ENCODE assay signal across 16 mouse cellular contexts in the genomic region with DNA sequence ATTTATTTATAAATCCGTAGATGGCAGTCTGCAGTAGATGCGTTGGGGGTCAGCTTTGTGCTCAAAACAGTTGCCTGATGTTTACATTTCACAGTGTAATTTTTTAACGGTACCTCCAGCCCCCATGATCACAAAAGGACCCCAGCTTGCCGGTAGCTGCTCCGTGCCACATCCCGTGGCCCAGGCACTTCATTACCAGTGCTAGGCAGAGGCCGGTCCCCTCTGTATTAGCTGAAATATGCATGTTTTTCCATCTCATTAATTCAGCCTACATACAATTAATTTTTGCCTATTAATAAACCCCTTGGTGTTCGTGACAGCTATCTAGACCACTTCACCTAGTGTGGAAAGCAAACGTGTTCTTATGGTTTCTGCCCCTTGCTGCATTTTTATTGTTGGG.
A peak's percentile ranks its signal among the peaks of the same experiment; 100 is the strongest.
DNase-seq lines count a peak whose midpoint lies in the region; ATAC-seq and TF ChIP-seq lines count a peak whose summit lies in the region.
"Had no signal": no experiment of that assay in that cellular context is flagged by ENCODE, and none has a peak within 500 bp of the region (broad histone marks: within the 10 kb centered on the region; RNA-seq: fewer than 3 reads in every experiment).

No protein-coding gene starts in this region.

- DNase-seq in hindbrain, postnatal 0 days (ENCODE audit: low spot score): no peak
- no peak for DNase-seq in thymus, postnatal 0 days (ENCODE audit: low spot score)
- DNase-seq: adrenal gland, adult 2 months; adrenal gland, postnatal 25 days; cerebellum, adult 2 months; cerebellum, postnatal 10 days; forebrain, postnatal 0 days; gastrocnemius, adult 2 months; gastrocnemius, postnatal 25 days had no signal

- H3K36me3 ChIP-seq in hindbrain, embryonic 15.5 days: no peaks in the 10 kb centered on the region
- H3K36me3 ChIP-seq in hindbrain, postnatal 0 days (ENCODE audit: insufficient read depth, low read length): no peaks in the 10 kb centered on the region
- H3K36me3 ChIP-seq in midbrain, embryonic 15.5 days (replicated peaks): no peaks in the 10 kb centered on the region
- H3K36me3 ChIP-seq in midbrain, embryonic 16.5 days (ENCODE audit: control insufficient read depth, insufficient read depth, low read length): no peaks in the 10 kb centered on the region
- H3K36me3 ChIP-seq in neural tube, embryonic 14.5 days (ENCODE audit: control insufficient read depth, insufficient read depth, low read length): no peaks in the 10 kb centered on the region
- H3K36me3 ChIP-seq: embryonic facial prominence, embryonic 10.5 days; heart, embryonic 12.5 days had no signal

- H3K27ac ChIP-seq in hindbrain, embryonic 15.5 days (replicated peaks): no peak overlapping the region
- no peak overlapping the region for H3K27ac ChIP-seq in hindbrain, postnatal 0 days
- H3K27ac ChIP-seq in midbrain, embryonic 15.5 days: no peak overlapping the region
- H3K27ac ChIP-seq in midbrain, embryonic 16.5 days (ENCODE audit: low read length): no peak overlapping the region
- peak overlapping the region; percentile 8; the same call in 1 of the 2 replicates for H3K27ac ChIP-seq in neural tube, embryonic 14.5 days (ENCODE audit: low read depth, low read length)
- H3K27ac ChIP-seq: embryonic facial prominence, embryonic 10.5 days; forebrain, embryonic 13.5 days; gastrocnemius, adult 2 months had no signal

- H3K27me3 ChIP-seq in hindbrain, embryonic 15.5 days: no peaks in the 10 kb centered on the region
- no peaks in the 10 kb centered on the region for H3K27me3 ChIP-seq in hindbrain, postnatal 0 days (ENCODE audit: insufficient read depth, low read length)
- no peaks in the 10 kb centered on the region for H3K27me3 ChIP-seq in midbrain, embryonic 15.5 days (replicated peaks)
- H3K27me3 ChIP-seq in midbrain, embryonic 16.5 days (ENCODE audit: control insufficient read depth, insufficient read depth, low read depth, low read length): no peaks in the 10 kb centered on the region
- no peaks in the 10 kb centered on the region for H3K27me3 ChIP-seq in neural tube, embryonic 14.5 days (ENCODE audit: control insufficient read depth, insufficient read depth, low read length)
- H3K27me3 ChIP-seq: forebrain, embryonic 13.5 days had no signal

- 36% methylated on average over 9 of the region's 9 CpGs for WGBS in hindbrain, embryonic 15.5 days
- WGBS in hindbrain, postnatal 0 days: 44% methylated on average over 9 of the region's 9 CpGs
- 29% methylated on average over 9 of the region's 9 CpGs for WGBS in midbrain, embryonic 15.5 days
- 39% methylated on average over 9 of the region's 9 CpGs for WGBS in midbrain, embryonic 16.5 days
- 26% methylated on average over 9 of the region's 9 CpGs for WGBS in neural tube, embryonic 14.5 days

- ATAC-seq in hindbrain, embryonic 15.5 days (ENCODE audit: low FRiP score, low read depth): 0 out of 2 replicates have a peak, but pooled peaks have one; percentile 23
- no peak for ATAC-seq in hindbrain, postnatal 0 days
- ATAC-seq in midbrain, embryonic 15.5 days (replicated peaks): 0 out of 2 replicates have a peak, but pooled peaks have one; percentile 54
- no peak; the same call in 1 of the 2 replicates for ATAC-seq in midbrain, embryonic 16.5 days
- ATAC-seq in neural tube, embryonic 14.5 days (ENCODE audit: low read depth): peak; percentile 51; the same call in 1 of the 2 replicates
- ATAC-seq: forebrain, embryonic 13.5 days; forebrain, postnatal 0 days had no signal

- H3K4me2 ChIP-seq in hindbrain, embryonic 15.5 days: no peak overlapping the region
- no peak overlapping the region for H3K4me2 ChIP-seq in hindbrain, postnatal 0 days (ENCODE audit: low read depth, low read length)
- no peak overlapping the region for H3K4me2 ChIP-seq in midbrain, embryonic 15.5 days
- H3K4me2 ChIP-seq in midbrain, embryonic 16.5 days (ENCODE audit: low read length): no peak overlapping the region; the same call in 1 of the 2 replicates
- H3K4me2 ChIP-seq in neural tube, embryonic 14.5 days (ENCODE audit: low read depth, low read length): no peak overlapping the region
- H3K4me2 ChIP-seq: forebrain, embryonic 13.5 days; heart, embryonic 12.5 days had no signal

- H3K4me1 ChIP-seq in hindbrain, embryonic 15.5 days (replicated peaks): peaks cover 8% of the 10 kb centered on the region; the same call in 1 of the 2 replicates
- H3K4me1 ChIP-seq in hindbrain, postnatal 0 days (ENCODE audit: insufficient read depth, low read length): no peaks in the 10 kb centered on the region
- H3K4me1 ChIP-seq in midbrain, embryonic 15.5 days: peaks cover 12% of the 10 kb centered on the region
- peaks cover 9% of the 10 kb centered on the region for H3K4me1 ChIP-seq in midbrain, embryonic 16.5 days (ENCODE audit: control insufficient read depth, insufficient read depth, low read length)
- peaks cover 4% of the 10 kb centered on the region; the same call in 1 of the 2 replicates for H3K4me1 ChIP-seq in neural tube, embryonic 14.5 days (ENCODE audit: control insufficient read depth, insufficient read depth, low read length)
- H3K4me1 ChIP-seq: forebrain, embryonic 13.5 days had no signal

- H3K9me3 ChIP-seq in hindbrain, embryonic 15.5 days: no peaks in the 10 kb centered on the region
- no peaks in the 10 kb centered on the region for H3K9me3 ChIP-seq in hindbrain, postnatal 0 days (ENCODE audit: low read length)
- H3K9me3 ChIP-seq in midbrain, embryonic 15.5 days: no peaks in the 10 kb centered on the region
- no peaks in the 10 kb centered on the region for H3K9me3 ChIP-seq in midbrain, embryonic 16.5 days (replicated peaks; ENCODE audit: control insufficient read depth, low read length, poor library complexity, severe bottlenecking)
- no peaks in the 10 kb centered on the region for H3K9me3 ChIP-seq in neural tube, embryonic 14.5 days (ENCODE audit: control insufficient read depth, low read length)
- H3K9me3 ChIP-seq: embryonic facial prominence, embryonic 10.5 days; forebrain, embryonic 13.5 days; heart, embryonic 12.5 days had no signal

- TF ChIP-seq CTCF in hindbrain, postnatal 0 days (IDR thresholded peaks at IDR 0.05; ENCODE audit: low read depth): no peak

- H3K4me3 ChIP-seq in hindbrain, embryonic 15.5 days: no peak overlapping the region
- H3K4me3 ChIP-seq in hindbrain, postnatal 0 days (ENCODE audit: low read length): no peak overlapping the region
- no peak overlapping the region for H3K4me3 ChIP-seq in midbrain, embryonic 15.5 days
- H3K4me3 ChIP-seq in midbrain, embryonic 16.5 days (ENCODE audit: low read depth, low read length): no peak overlapping the region
- no peak overlapping the region for H3K4me3 ChIP-seq in neural tube, embryonic 14.5 days (ENCODE audit: low read depth, low read length)
- H3K4me3 ChIP-seq: embryonic facial prominence, embryonic 10.5 days; forebrain, embryonic 13.5 days; gastrocnemius, adult 2 months; heart, embryonic 12.5 days had no signal

- no peak overlapping the region for H3K9ac ChIP-seq in hindbrain, embryonic 15.5 days
- H3K9ac ChIP-seq in hindbrain, postnatal 0 days (replicated peaks; ENCODE audit: low read length): no peak overlapping the region
- H3K9ac ChIP-seq in midbrain, embryonic 15.5 days: no peak overlapping the region
- H3K9ac ChIP-seq in midbrain, embryonic 16.5 days (ENCODE audit: low read depth, low read length): no peak overlapping the region
- H3K9ac ChIP-seq in neural tube, embryonic 14.5 days (replicated peaks; ENCODE audit: low read depth, low read length): no peak overlapping the region
- H3K9ac ChIP-seq: forebrain, embryonic 13.5 days; forebrain, postnatal 0 days; heart, embryonic 12.5 days had no signal

Comparison
In these comparisons a context has a peak if more than half of its experiments do, and no peak if none do; other contexts are left out.
1. ATAC-seq: peak in hindbrain, embryonic 15.5 days (single experiment), midbrain, embryonic 15.5 days (single experiment) and neural tube, embryonic 14.5 days (single experiment); none in hindbrain, postnatal 0 days (single experiment) and midbrain, embryonic 16.5 days (single experiment).